Mouse (Mus musculus) hindbrain, embryonic 11.5 days (tissue): ENCODE data around the gene Btnl2. TPM values are rescaled to one million over a fixed set of nuclear protein-coding genes. Genes with fewer than 3 reads are reported as not detected.

Experiments
- ATAC-seq: fragments of 200-750 bp; cut with Nextera tagmentation; 2 replicates; pipeline ENCODE4 v1.8.0; 2017; ENCODE audit warnings: mild to moderate bottlenecking, moderate TSS enrichment, moderate library complexity; ENCODE audit not compliant: low FRiP score
- DNase-seq: peaks from one replicate; pipeline ENCODE4 v3.0.0-alpha.2; 2015; ENCODE audit warnings: low spot score
- H3K27ac ChIP-seq: fragments of 300-500 bp; sonication (generic); 2 replicates; pipeline ENCODE4 v1.5.1; 2014; ENCODE audit warnings: mild to moderate bottlenecking, low read depth, low read length
- H3K27me3 ChIP-seq: fragments of 300-500 bp; sonication (generic); 2 replicates; pipeline ENCODE4 v1.6.1; 2014; ENCODE audit warnings: mild to moderate bottlenecking, low read length, moderate library complexity, mixed read lengths; ENCODE audit not compliant: control insufficient read depth, insufficient read depth
- H3K36me3 ChIP-seq: fragments of 300-500 bp; sonication (generic); 2 replicates; pipeline ENCODE4 v1.6.1; 2014; ENCODE audit warnings: mild to moderate bottlenecking, low read length, moderate library complexity, mixed read lengths; ENCODE audit not compliant: control insufficient read depth, insufficient read depth
- H3K4me1 ChIP-seq: fragments of 300-500 bp; sonication (generic); replicated peaks from 2 replicates; pipeline ENCODE4 v1.6.1; 2014; ENCODE audit warnings: low read length, mixed read lengths; ENCODE audit not compliant: control insufficient read depth, insufficient read depth
- H3K4me2 ChIP-seq: fragments of 300-500 bp; sonication (generic); replicated peaks from 2 replicates; pipeline ENCODE4 v1.6.1; 2014; ENCODE audit warnings: mild to moderate bottlenecking, low read depth, low read length
- H3K4me3 ChIP-seq: fragments of 300-500 bp; sonication (generic); 2 replicates; pipeline ENCODE4 v1.5.1; 2014; ENCODE audit warnings: low read depth, low read length
- H3K9ac ChIP-seq: fragments of 300-500 bp; sonication (generic); 2 replicates; pipeline ENCODE4 v1.6.1; 2014; ENCODE audit warnings: low read depth, low read length
- H3K9me3 ChIP-seq: fragments of 300-500 bp; sonication (generic); 2 replicates; pipeline ENCODE4 v1.6.1; 2016; ENCODE audit warnings: low read length; ENCODE audit not compliant: control insufficient read depth
- WGBS: fragments of 180-500 bp; shearing (Covaris S2); extraction: QIAGEN DNeasy Blood & Tissue Kit; methylation state at CpG from one replicate; pipeline ENCODE4 v1.1.7; 2014; 5-methylcytosine and 5-hydroxymethylcytosine counted together
- polyA plus RNA-seq: library from polyadenylated mRNA; unstranded; fragments of >200 nt; fragmentation: Nextera tagmentation; extraction: Ambion mirVana; gene quantifications from 2 replicates; pipeline ENCODE4 v1.2.1, GENCODE M21; 2014

Gene Btnl2
- polyA plus RNA-seq, 1 experiment from 2014 or later, result not detected

- Histone ChIP-seq H3K4me1 (no peaks in the 10 kb centered on the region), H3K9ac (no peak overlapping the region), H3K27ac (no peak overlapping the region), H3K36me3 (no peaks in the 10 kb centered on the region), H3K9me3 (no peaks in the 10 kb centered on the region), H3K4me2 (no peak overlapping the region), H3K4me3 (no peak overlapping the region), H3K27me3 (no peaks in the 10 kb centered on the region)
- WGBS, result 82% methylated on average over 15 of the region's 15 CpGs
- DNase-seq (no peak), ATAC-seq (no peak)
Observed at GRCm38 (mm10) chr17:34362954-34363546, 8.4 kb downstream of the Btnl2 start.

GRCm38 (mm10) chr17:34363676-34364310 lies 9.2 kb downstream of the Btnl2 start:
- no peak overlapping the region for H3K9ac ChIP-seq
- ATAC-seq, result no peak
- no peaks in the 10 kb centered on the region for H3K4me1 ChIP-seq
- no peak for DNase-seq
- no peaks in the 10 kb centered on the region for H3K27me3 ChIP-seq
- H3K36me3 ChIP-seq, result no peaks in the 10 kb centered on the region
- no peak overlapping the region for H3K4me2 ChIP-seq
- H3K4me3 ChIP-seq, result no peak overlapping the region
- WGBS, result 86% methylated on average over 3 of the region's 3 CpGs
- H3K27ac ChIP-seq, result no peak overlapping the region
- no peaks in the 10 kb centered on the region for H3K9me3 ChIP-seq

- Histone ChIP-seq H3K4me3 (no peak overlapping the region), H3K9me3 (no peaks in the 10 kb centered on the region), H3K27ac (no peak overlapping the region), H3K36me3 (no peaks in the 10 kb centered on the region), H3K27me3 (no peaks in the 10 kb centered on the region), H3K4me1 (no peaks in the 10 kb centered on the region), H3K4me2 (no peak overlapping the region), H3K9ac (no peak overlapping the region)
- no peak for DNase-seq
- WGBS, result 75% methylated on average over 10 of the region's 10 CpGs
- ATAC-seq, result no peak
Observed at GRCm38 (mm10) chr17:34365031-34365430, 10.4 kb downstream of the Btnl2 start.

GRCm38 (mm10) chr17:34370563-34370962 lies 15.9 kb downstream of the Btnl2 start:
- H3K9me3 ChIP-seq, result no peaks in the 10 kb centered on the region

GRCm38 (mm10) chr17:34373055-34373709 lies 18.6 kb downstream of the Btnl2 start:
- Histone ChIP-seq H3K27ac (no peak overlapping the region), H3K9me3 (no peaks in the 10 kb centered on the region), H3K27me3 (no peaks in the 10 kb centered on the region), H3K4me1 (no peaks in the 10 kb centered on the region), H3K4me2 (no peak overlapping the region), H3K9ac (no peak overlapping the region), H3K36me3 (no peaks in the 10 kb centered on the region), H3K4me3 (no peak overlapping the region)
- DNase-seq (no peak), ATAC-seq (no peak)
- 83% methylated on average over 6 of the region's 6 CpGs for WGBS

More at GRCm38 (mm10) chr17:34370563-34370962, 15.9 kb downstream of the Btnl2 start:
- no peaks in the 10 kb centered on the region for H3K36me3 ChIP-seq
- no peaks in the 10 kb centered on the region for H3K27me3 ChIP-seq
- no peak overlapping the region for H3K9ac ChIP-seq
- DNase-seq (no peak), ATAC-seq (no peak)
- 87% methylated on average over 4 of the region's 4 CpGs for WGBS
- H3K4me1 ChIP-seq, result no peaks in the 10 kb centered on the region
- H3K4me3 ChIP-seq, result no peak overlapping the region
- no peak overlapping the region for H3K27ac ChIP-seq
- no peak overlapping the region for H3K4me2 ChIP-seq

GRCm38 (mm10) chr17:34376847-34377246 lies 22.2 kb downstream of the Btnl2 start, which contains the start of gene Btnl1:
Gene Btnl1, plus strand, starts transcription at chr17:34377132.
- H3K9ac ChIP-seq, result no peak within 1 kb of the TSS
- ATAC-seq (no peak), DNase-seq (no peak)
- H3K36me3 ChIP-seq, result no peaks in the 10 kb centered on the region
- no peaks in the 10 kb centered on the region for H3K9me3 ChIP-seq
- H3K4me1 ChIP-seq, result no peaks in the 10 kb centered on the region
- H3K4me2 ChIP-seq, result no peak within 1 kb of the TSS
- H3K27me3 ChIP-seq, result no peaks in the 10 kb centered on the region
- H3K4me3 ChIP-seq, result no peak within 1 kb of the TSS
- WGBS, result 89% methylated on average over 2 of the region's 2 CpGs
- no peak within 1 kb of the TSS for H3K27ac ChIP-seq

- Histone ChIP-seq H3K27ac (no peak overlapping the region), H3K4me2 (no peak overlapping the region), H3K9me3 (no peaks in the 10 kb centered on the region), H3K36me3 (no peaks in the 10 kb centered on the region), H3K4me1 (no peaks in the 10 kb centered on the region), H3K4me3 (no peak overlapping the region), H3K9ac (no peak overlapping the region), H3K27me3 (no peaks in the 10 kb centered on the region)
- 75% methylated on average over 6 of the region's 6 CpGs for WGBS
- DNase-seq, result no peak
- no peak for ATAC-seq
Observed at GRCm38 (mm10) chr17:34377450-34378209, 23.0 kb downstream of the Btnl2 start.

GRCm38 (mm10) chr17:34378716-34379115 lies 24.1 kb downstream of the Btnl2 start:
- Histone ChIP-seq H3K4me1 (no peaks in the 10 kb centered on the region), H3K27me3 (no peaks in the 10 kb centered on the region), H3K9me3 (no peaks in the 10 kb centered on the region), H3K36me3 (no peaks in the 10 kb centered on the region), H3K4me2 (no peak overlapping the region), H3K27ac (no peak overlapping the region), H3K4me3 (no peak overlapping the region), H3K9ac (no peak overlapping the region)
- DNase-seq (no peak), ATAC-seq (no peak)
- WGBS, result 90% methylated on average over 2 of the region's 2 CpGs
